Mouse (Mus musculus) ES-Bruce4 (cell line): ENCODE results near the gene Lbhd2. TPM values are rescaled to one million over a fixed set of nuclear protein-coding genes. Genes with fewer than 3 reads are reported as not detected.

ENCODE experiments used
- H3K27ac ChIP-seq: 2 replicates; pipeline ENCODE4 v1.5.1; 2012; ENCODE audit warnings: low read length, inconsistent platforms; ENCODE audit not compliant: insufficient read depth
- H3K27me3 ChIP-seq: 2 replicates; pipeline ENCODE4 v1.6.1; 2012; ENCODE audit warnings: mild to moderate bottlenecking, low read length, inconsistent platforms; ENCODE audit not compliant: control insufficient read depth, poor library complexity, insufficient read depth, severe bottlenecking
- H3K36me3 ChIP-seq: 2 replicates; pipeline ENCODE4 v1.6.1; 2012; ENCODE audit warnings: inconsistent platforms, mild to moderate bottlenecking, low read length, moderate library complexity; ENCODE audit not compliant: control insufficient read depth, poor library complexity, insufficient read depth, severe bottlenecking
- H3K4me1 ChIP-seq: one replicate; pipeline ENCODE4 v1.8.1; 2011; ENCODE audit warnings: low read length; ENCODE audit not compliant: control insufficient read depth, insufficient read depth
- H3K4me3 ChIP-seq: 2 replicates; pipeline ENCODE4 v1.5.1; 2011; ENCODE audit warnings: low read depth, mild to moderate bottlenecking, low read length
- H3K9ac ChIP-seq: 2 replicates; pipeline ENCODE4 v1.6.1; 2012; ENCODE audit warnings: low read depth, mild to moderate bottlenecking, inconsistent platforms; ENCODE audit not compliant: poor library complexity, severe bottlenecking
- H3K9me3 ChIP-seq: replicated peaks from 2 replicates; pipeline ENCODE4 v1.6.1; 2012; ENCODE audit warnings: mild to moderate bottlenecking, low read length, inconsistent platforms; ENCODE audit not compliant: control insufficient read depth, poor library complexity, insufficient read depth, severe bottlenecking
- CTCF ChIP-seq: IDR thresholded peaks from one replicate; pipeline ENCODE4 v1.8.1; 2011; ENCODE audit warnings: low read depth, low read length
- EP300 ChIP-seq: IDR thresholded peaks from 2 replicates; pipeline ENCODE4 v1.6.1; 2011; ENCODE audit warnings: low read depth, low read length; ENCODE audit not compliant: insufficient read depth
- POLR2A ChIP-seq: IDR thresholded peaks from one replicate; pipeline ENCODE4 v1.8.1; 2011; ENCODE audit warnings: low read length; ENCODE audit not compliant: insufficient read depth
- polyA plus RNA-seq: library from polyadenylated mRNA; stranded (reverse); fragments of >200 nt; gene quantifications from 2 replicates; pipeline ENCODE4 v1.2.4, GENCODE M21; 2011; ENCODE audit warnings: low read depth; ENCODE audit not compliant: missing spikeins, insufficient read depth, insufficient read length

The Lbhd2 gene
- polyA plus RNA-seq, 1 experiment = not detected

DNA sequence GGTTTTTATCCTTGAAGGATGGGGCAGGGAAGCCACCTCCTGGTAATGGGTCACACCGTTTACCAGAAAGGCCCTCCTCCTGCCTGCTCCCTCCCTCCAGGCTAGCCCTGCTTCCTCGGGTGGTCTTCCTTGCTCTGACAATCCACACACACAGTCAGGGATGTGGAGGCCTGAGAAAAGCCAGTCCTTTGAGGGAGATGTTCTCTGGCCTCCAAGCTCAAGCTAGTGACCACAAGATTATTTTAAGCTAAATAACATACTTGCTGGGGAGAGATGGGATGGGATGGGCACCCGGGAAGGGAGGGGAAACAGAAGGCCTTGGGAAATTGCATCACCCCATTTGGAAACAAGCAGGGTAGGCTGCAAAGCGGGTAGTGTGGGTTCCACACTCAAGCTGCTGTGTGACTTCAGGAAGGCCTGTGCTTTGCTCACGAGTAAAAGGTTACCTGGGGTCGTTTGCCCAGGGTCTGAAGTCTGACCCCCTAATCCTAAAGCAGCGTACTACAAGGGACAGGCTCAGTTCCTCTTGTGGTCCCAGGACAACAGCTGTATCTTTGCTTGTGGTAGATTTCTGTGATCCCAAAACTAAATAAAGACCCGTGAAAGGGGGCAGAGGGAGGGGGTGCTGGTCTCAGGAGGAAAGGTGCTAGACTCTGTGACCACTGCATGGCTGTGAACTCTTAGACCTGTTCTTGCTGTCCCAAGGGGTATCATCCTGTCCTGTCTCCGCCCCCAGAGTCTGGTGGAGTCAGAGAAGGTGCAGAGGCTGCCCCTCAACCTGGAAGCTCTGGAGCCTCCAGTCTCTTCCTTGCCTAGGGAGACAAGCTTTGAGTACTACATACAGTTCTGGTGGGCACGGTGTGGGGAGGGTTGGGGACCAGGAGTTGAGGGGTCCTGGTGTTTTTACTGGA lies 37.6 kb downstream of the Lbhd2 start:
- Histone ChIP-seq H3K9me3 (0 out of 2 replicates have a peak, but pooled peaks cover 3% of the 10 kb centered on the region), H3K4me1 (no peaks in the 10 kb centered on the region), H3K4me3 (no peak overlapping the region), H3K27ac (no peak overlapping the region), H3K27me3 (no peaks in the 10 kb centered on the region; the same call in 1 of the 2 replicates), H3K9ac (no peak overlapping the region), H3K36me3 (no peaks in the 10 kb centered on the region)
- TF ChIP-seq CTCF = no peak
- no peak for TF ChIP-seq POLR2A
- TF ChIP-seq EP300 = no peak

DNA sequence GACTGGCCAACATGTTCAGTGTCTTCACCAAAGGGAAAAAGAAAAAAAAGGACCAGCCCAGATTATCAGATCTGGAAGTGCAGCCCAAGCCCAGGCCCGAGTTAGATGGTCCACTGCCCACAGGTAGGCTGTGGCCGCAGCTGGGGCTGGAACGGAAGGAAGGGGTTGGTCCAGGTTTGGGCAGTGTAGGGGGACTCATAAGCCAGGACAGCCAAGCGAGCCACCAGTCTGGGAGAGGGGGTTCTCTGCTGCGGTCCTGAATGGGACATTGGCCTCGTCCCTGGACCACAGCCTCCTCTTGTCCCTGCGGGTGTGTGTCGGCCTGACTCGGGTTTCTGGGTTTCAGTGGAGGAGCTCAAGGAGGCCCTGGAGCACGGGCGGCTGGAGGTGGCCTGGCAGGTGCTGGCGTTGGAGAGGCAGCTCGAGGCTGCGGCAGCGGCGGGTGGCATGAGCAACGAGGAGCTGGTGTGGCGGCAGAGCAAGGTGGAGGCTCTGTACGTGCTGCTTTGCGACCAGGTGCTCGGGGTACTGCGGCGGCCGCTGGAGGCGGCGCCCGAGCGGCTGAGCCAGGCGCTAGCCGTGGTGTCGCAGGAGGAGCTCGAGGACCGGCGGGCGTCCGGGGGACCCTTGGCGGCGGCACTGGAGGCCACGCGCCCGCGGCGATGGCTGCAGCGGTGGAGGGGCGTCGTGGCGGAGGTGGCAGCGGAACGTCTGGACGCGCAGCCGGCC lies 38.7 kb downstream of the Lbhd2 start:
- Histone ChIP-seq H3K36me3 (no peaks in the 10 kb centered on the region), H3K9ac (no peak overlapping the region), H3K4me3 (peak overlapping the region; percentile 41), H3K9me3 (no peaks in the 10 kb centered on the region), H3K27ac (no peak overlapping the region), H3K27me3 (no peaks in the 10 kb centered on the region; the same call in 1 of the 2 replicates), H3K4me1 (no peaks in the 10 kb centered on the region)
- TF ChIP-seq EP300 (no peak), POLR2A (no peak), CTCF (no peak)

DNA sequence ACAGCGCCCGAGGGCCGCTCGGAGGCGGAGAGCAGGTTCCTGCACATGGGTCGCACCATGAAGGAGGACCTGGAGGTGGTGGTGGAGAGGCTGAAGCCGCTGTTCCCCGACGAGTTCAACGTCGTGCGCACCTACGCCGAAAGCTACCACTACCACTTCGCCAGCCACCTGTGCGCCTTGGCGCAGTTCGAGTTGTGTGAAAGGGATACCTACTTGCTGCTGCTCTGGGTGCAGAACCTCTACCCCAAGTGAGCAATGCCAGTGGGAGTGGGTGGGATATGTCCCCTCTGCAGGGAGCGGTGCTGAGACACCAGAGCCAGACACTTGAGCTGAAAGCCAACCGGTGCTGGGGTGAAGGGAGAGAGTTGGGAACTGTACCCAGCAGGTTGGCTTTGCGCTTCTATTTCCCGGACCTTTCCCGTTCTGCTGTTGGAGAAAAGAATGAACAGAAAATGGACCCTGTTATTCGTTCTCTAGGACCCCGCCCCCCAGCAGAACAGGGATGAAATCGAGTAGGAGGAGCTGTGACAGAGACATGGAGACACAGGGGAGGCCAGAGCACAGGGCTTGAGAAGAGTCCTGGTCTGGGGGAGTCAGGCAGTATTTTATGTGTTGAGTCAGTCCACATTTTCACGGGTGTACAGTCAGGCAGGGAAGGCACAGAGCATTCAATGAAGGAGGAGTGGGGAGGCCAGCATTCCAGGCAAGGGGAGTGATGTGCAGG lies 39.4 kb downstream of the Lbhd2 start:
- Histone ChIP-seq H3K36me3 (no peaks in the 10 kb centered on the region), H3K27ac (no peak overlapping the region), H3K4me1 (no peaks in the 10 kb centered on the region), H3K9me3 (no peaks in the 10 kb centered on the region), H3K4me3 (peak overlapping the region; percentile 41), H3K27me3 (no peaks in the 10 kb centered on the region; the same call in 1 of the 2 replicates), H3K9ac (no peak overlapping the region)
- TF ChIP-seq EP300 = no peak
- no peak for TF ChIP-seq POLR2A
- no peak for TF ChIP-seq CTCF

DNA sequence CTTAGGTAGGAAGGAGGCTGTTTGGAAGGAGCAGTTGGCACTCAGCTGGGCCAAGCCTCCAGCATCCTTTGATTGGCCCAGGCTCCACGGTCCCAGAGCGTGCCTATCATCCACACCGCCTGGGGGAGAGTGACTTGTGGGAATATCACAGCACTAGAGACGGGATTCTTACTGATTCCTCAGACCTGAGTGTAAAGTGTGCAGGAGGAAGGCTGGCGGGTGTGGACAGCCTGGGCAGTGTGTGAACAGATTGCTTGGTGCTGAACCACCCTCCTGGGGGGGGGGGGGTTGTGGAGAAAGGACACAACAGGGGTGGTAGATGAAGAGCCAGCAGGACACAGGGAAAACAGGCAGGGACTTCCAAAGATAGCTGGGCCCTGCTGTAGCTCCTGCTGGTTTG lies 40.1 kb downstream of the Lbhd2 start:
- Histone ChIP-seq H3K9me3 (no peaks in the 10 kb centered on the region), H3K4me1 (no peaks in the 10 kb centered on the region), H3K9ac (no peak overlapping the region), H3K27ac (no peak overlapping the region), H3K36me3 (no peaks in the 10 kb centered on the region), H3K4me3 (no peak overlapping the region), H3K27me3 (no peaks in the 10 kb centered on the region; the same call in 1 of the 2 replicates)
- no peak for TF ChIP-seq CTCF
- no peak for TF ChIP-seq EP300
- TF ChIP-seq POLR2A = no peak

- Histone ChIP-seq H3K4me3 (no peak overlapping the region), H3K9ac (no peak overlapping the region), H3K4me1 (no peaks in the 10 kb centered on the region), H3K9me3 (no peaks in the 10 kb centered on the region), H3K36me3 (no peaks in the 10 kb centered on the region), H3K27ac (no peak overlapping the region), H3K27me3 (no peaks in the 10 kb centered on the region; the same call in 1 of the 2 replicates)
- no peak for TF ChIP-seq POLR2A
- TF ChIP-seq EP300 = no peak
- no peak for TF ChIP-seq CTCF
Observed at GRCm38 (mm10) chr12:111447350-111447749, 40.7 kb downstream of the Lbhd2 start.
